Mouse (Mus musculus) heart, postnatal 0 days (tissue): ENCODE data around the gene Dab2.

ENCODE experiments used
- CTCF ChIP-seq: IDR thresholded peaks from 2 replicates; pipeline ENCODE4 v1.5.1; 2016; ENCODE audit warnings: antibody characterized with exemption, control low read depth, low read depth
- EP300 ChIP-seq: IDR thresholded peaks from 2 replicates; pipeline ENCODE4 v1.6.1; 2016; ENCODE audit warnings: antibody characterized with exemption, low read depth

GRCm38 (mm10) chr15:6432411-6432810 is 132.8 kb downstream of the Dab2 start:
- TF ChIP-seq CTCF (no peak), EP300 (no peak)
